Mouse (Mus musculus): ENCODE data around the gene Zbtb43.
A peak's percentile ranks its signal among the peaks of the same experiment; 100 is the strongest.

Gene Zbtb43

GRCm38 (mm10) chr2:33468466-33469097 is at the start of gene Zbtb43:
Zbtb43 (minus strand) TSS chr2:33468559.
- peak; percentile 99 for DNase-seq (ENCODE audit: low spot score)

- no peak for DNase-seq (ENCODE audit: low spot score)
These were observed 47.5 kb upstream of the Zbtb43 start for GRCm38 (mm10) chr2:33515856-33516255.

- no peak for DNase-seq (ENCODE audit: low spot score)
These were observed 47.1 kb upstream of the Zbtb43 start for GRCm38 (mm10) chr2:33515431-33515830.

- DNase-seq (ENCODE audit: low spot score): no peak
These were observed 42.4 kb upstream of the Zbtb43 start for GRCm38 (mm10) chr2:33510791-33511190.

- no peak for DNase-seq (ENCODE audit: low spot score)
These were observed 34.2 kb upstream of the Zbtb43 start for GRCm38 (mm10) chr2:33502602-33503001.

GRCm38 (mm10) chr2:33498280-33498679 is 29.9 kb upstream of the Zbtb43 start:
- no peak for DNase-seq (ENCODE audit: low spot score)

GRCm38 (mm10) chr2:33495654-33496053 is 27.3 kb upstream of the Zbtb43 start:
- peak; percentile 27 for DNase-seq (ENCODE audit: low spot score)

GRCm38 (mm10) chr2:33492041-33492440 is 23.7 kb upstream of the Zbtb43 start:
- DNase-seq (ENCODE audit: low spot score): no peak

- DNase-seq (ENCODE audit: low spot score): peak; percentile 55
These were observed 21.2 kb upstream of the Zbtb43 start for GRCm38 (mm10) chr2:33489565-33489964.

GRCm38 (mm10) chr2:33487332-33487731 is 19.0 kb upstream of the Zbtb43 start:
- no peak for DNase-seq (ENCODE audit: low spot score)

GRCm38 (mm10) chr2:33486866-33487265 is 18.5 kb upstream of the Zbtb43 start:
- peak; percentile 73 for DNase-seq (ENCODE audit: low spot score)

- DNase-seq (ENCODE audit: low spot score): no peak
These were observed 9.8 kb upstream of the Zbtb43 start for GRCm38 (mm10) chr2:33477961-33478755.

- peak; percentile 43 for DNase-seq (ENCODE audit: low spot score)
These were observed 7.6 kb upstream of the Zbtb43 start for GRCm38 (mm10) chr2:33475961-33476360.

GRCm38 (mm10) chr2:33467546-33468465 is 553 bp downstream of the Zbtb43 start:
- no peak for DNase-seq (ENCODE audit: low spot score)

GRCm38 (mm10) chr2:33465966-33466365 is 2.4 kb downstream of the Zbtb43 start:
- DNase-seq (ENCODE audit: low spot score): no peak

GRCm38 (mm10) chr2:33465215-33465614 is 3.1 kb downstream of the Zbtb43 start:
- no peak for DNase-seq (ENCODE audit: low spot score)

- no peak for DNase-seq (ENCODE audit: low spot score)
These were observed 6.3 kb downstream of the Zbtb43 start for GRCm38 (mm10) chr2:33462066-33462465.

- DNase-seq (ENCODE audit: low spot score): no peak
These were observed 7.3 kb downstream of the Zbtb43 start for GRCm38 (mm10) chr2:33461066-33461465.

- no peak for DNase-seq (ENCODE audit: low spot score)
These were observed 8.7 kb downstream of the Zbtb43 start for GRCm38 (mm10) chr2:33459660-33460059.

- DNase-seq (ENCODE audit: low spot score): no peak
These were observed 11.7 kb downstream of the Zbtb43 start for GRCm38 (mm10) chr2:33456696-33457095.

- no peak for DNase-seq (ENCODE audit: low spot score)
These were observed 12.1 kb downstream of the Zbtb43 start for GRCm38 (mm10) chr2:33456242-33456641.

GRCm38 (mm10) chr2:33455350-33455749 is 13.0 kb downstream of the Zbtb43 start:
- no peak for DNase-seq (ENCODE audit: low spot score)

All from embryo, embryonic 10 days (tissue).